Mouse (Mus musculus): Measurements from ENCODE around the gene Anks1b. TPM values are rescaled to one million over a fixed set of nuclear protein-coding genes. Genes with fewer than 3 reads are reported as not detected.

Gene Anks1b
- polyA plus RNA-seq, 1 experiment from 2014 or later: 23.6 TPM

GRCm38 (mm10) chr10:90441036-90441435 is 567.7 kb downstream of the Anks1b start:
- Histone ChIP-seq H3K27me3 (no peaks in the 10 kb centered on the region), H3K9me3 (no peaks in the 10 kb centered on the region), H3K4me2 (no peak overlapping the region), H3K4me1 (no peaks in the 10 kb centered on the region), H3K9ac (no peak overlapping the region), H3K27ac (no peak overlapping the region), H3K4me3 (replicated peaks) (no peak overlapping the region), H3K36me3 (replicated peaks) (no peaks in the 10 kb centered on the region)
- ATAC-seq (ENCODE audit: low FRiP score): no peak
- 85% methylated on average over 4 of the region's 4 CpGs for WGBS

- WGBS: 45% methylated on average over 1 of the region's 1 CpGs
- no peak overlapping the region for H3K27ac ChIP-seq
- H3K4me1 ChIP-seq: no peaks in the 10 kb centered on the region
- H3K9ac ChIP-seq: no peak overlapping the region
- H3K4me2 ChIP-seq: no peak overlapping the region
- no peaks in the 10 kb centered on the region for H3K9me3 ChIP-seq
- H3K27me3 ChIP-seq: no peaks in the 10 kb centered on the region
- no peak for ATAC-seq (ENCODE audit: low FRiP score)
- no peaks in the 10 kb centered on the region for H3K36me3 ChIP-seq (replicated peaks)
- H3K4me3 ChIP-seq (replicated peaks): no peak overlapping the region
Measured at GRCm38 (mm10) chr10:90441656-90442055, 568.3 kb downstream of the Anks1b start.

GRCm38 (mm10) chr10:90464906-90465305 is 591.6 kb downstream of the Anks1b start:
- H3K36me3 ChIP-seq (replicated peaks): no peaks in the 10 kb centered on the region
- H3K27ac ChIP-seq: no peak overlapping the region
- ATAC-seq (ENCODE audit: low FRiP score): no peak
- no peaks in the 10 kb centered on the region; the same call in 1 of the 2 replicates for H3K9me3 ChIP-seq
- no peak overlapping the region for H3K4me2 ChIP-seq
- no peak overlapping the region for H3K9ac ChIP-seq
- no peaks in the 10 kb centered on the region for H3K27me3 ChIP-seq
- no peaks in the 10 kb centered on the region for H3K4me1 ChIP-seq
- H3K4me3 ChIP-seq (replicated peaks): no peak overlapping the region
- 67% methylated on average over 2 of the region's 2 CpGs for WGBS

- ATAC-seq (ENCODE audit: low FRiP score): no peak
- H3K9ac ChIP-seq: no peak overlapping the region
- no peaks in the 10 kb centered on the region for H3K36me3 ChIP-seq (replicated peaks)
- no peaks in the 10 kb centered on the region for H3K4me1 ChIP-seq
- no peak overlapping the region for H3K4me2 ChIP-seq
- WGBS: 90% methylated on average over 6 of the region's 6 CpGs
- H3K9me3 ChIP-seq: no peaks in the 10 kb centered on the region; the same call in 1 of the 2 replicates
- H3K27me3 ChIP-seq: no peaks in the 10 kb centered on the region
- H3K4me3 ChIP-seq (replicated peaks): no peak overlapping the region
- no peak overlapping the region for H3K27ac ChIP-seq
Measured at GRCm38 (mm10) chr10:90465426-90465825, 592.1 kb downstream of the Anks1b start.

- no peaks in the 10 kb centered on the region for H3K36me3 ChIP-seq (replicated peaks)
- no peak for ATAC-seq (ENCODE audit: low FRiP score)
- H3K27me3 ChIP-seq: no peaks in the 10 kb centered on the region
- H3K9ac ChIP-seq: no peak overlapping the region
- H3K9me3 ChIP-seq: no peaks in the 10 kb centered on the region; the same call in 1 of the 2 replicates
- no peaks in the 10 kb centered on the region for H3K4me1 ChIP-seq
- H3K4me2 ChIP-seq: no peak overlapping the region
- 16% methylated on average over 1 of the region's 1 CpGs for WGBS
- H3K4me3 ChIP-seq (replicated peaks): no peak overlapping the region
- no peak overlapping the region for H3K27ac ChIP-seq
Measured at GRCm38 (mm10) chr10:90467546-90467945, 594.2 kb downstream of the Anks1b start.

GRCm38 (mm10) chr10:90493436-90493835 is 620.1 kb downstream of the Anks1b start:
- Histone ChIP-seq H3K4me1 (0 out of 2 replicates have a peak, but pooled peaks cover 4% of the 10 kb centered on the region), H3K4me2 (no peak overlapping the region), H3K36me3 (replicated peaks) (no peaks in the 10 kb centered on the region), H3K27me3 (no peaks in the 10 kb centered on the region), H3K9ac (no peak overlapping the region), H3K4me3 (replicated peaks) (no peak overlapping the region), H3K27ac (no peak overlapping the region), H3K9me3 (no peaks in the 10 kb centered on the region)
- WGBS: 86% methylated on average over 7 of the region's 7 CpGs
- no peak for ATAC-seq (ENCODE audit: low FRiP score)

GRCm38 (mm10) chr10:90493996-90494642 is 620.8 kb downstream of the Anks1b start:
- no peaks in the 10 kb centered on the region for H3K27me3 ChIP-seq
- ATAC-seq (ENCODE audit: low FRiP score): no peak
- 81% methylated on average over 3 of the region's 3 CpGs for WGBS
- H3K9me3 ChIP-seq: no peaks in the 10 kb centered on the region
- H3K27ac ChIP-seq: no peak overlapping the region
- H3K4me1 ChIP-seq: 0 out of 2 replicates have a peak, but pooled peaks cover 4% of the 10 kb centered on the region
- no peaks in the 10 kb centered on the region for H3K36me3 ChIP-seq (replicated peaks)
- H3K9ac ChIP-seq: no peak overlapping the region
- H3K4me2 ChIP-seq: no peak overlapping the region
- H3K4me3 ChIP-seq (replicated peaks): no peak overlapping the region

- no peaks in the 10 kb centered on the region for H3K36me3 ChIP-seq (replicated peaks)
- no peak for ATAC-seq (ENCODE audit: low FRiP score)
- no peak overlapping the region for H3K4me2 ChIP-seq
- 0 out of 2 replicates have a peak, but pooled peaks cover 4% of the 10 kb centered on the region for H3K4me1 ChIP-seq
- 75% methylated on average over 4 of the region's 4 CpGs for WGBS
- no peak overlapping the region for H3K27ac ChIP-seq
- H3K9ac ChIP-seq: no peak overlapping the region
- no peak overlapping the region for H3K4me3 ChIP-seq (replicated peaks)
- no peaks in the 10 kb centered on the region for H3K27me3 ChIP-seq
- H3K9me3 ChIP-seq: no peaks in the 10 kb centered on the region
Measured at GRCm38 (mm10) chr10:90494981-90495516, 621.7 kb downstream of the Anks1b start.

GRCm38 (mm10) chr10:90507561-90507960 is 634.3 kb downstream of the Anks1b start:
- Histone ChIP-seq H3K27ac (no peak overlapping the region), H3K36me3 (replicated peaks) (no peaks in the 10 kb centered on the region), H3K27me3 (no peaks in the 10 kb centered on the region), H3K4me3 (replicated peaks) (no peak overlapping the region), H3K9ac (no peak overlapping the region), H3K4me1 (no peaks in the 10 kb centered on the region), H3K9me3 (no peaks in the 10 kb centered on the region), H3K4me2 (no peak overlapping the region)
- no peak for ATAC-seq (ENCODE audit: low FRiP score)
- 70% methylated on average over 1 of the region's 1 CpGs for WGBS

- 87% methylated on average over 9 of the region's 9 CpGs for WGBS
- no peak overlapping the region for H3K4me3 ChIP-seq (replicated peaks)
- H3K4me1 ChIP-seq: no peaks in the 10 kb centered on the region
- ATAC-seq (ENCODE audit: low FRiP score): no peak
- H3K36me3 ChIP-seq (replicated peaks): no peaks in the 10 kb centered on the region
- no peaks in the 10 kb centered on the region for H3K9me3 ChIP-seq
- H3K27me3 ChIP-seq: no peaks in the 10 kb centered on the region
- H3K9ac ChIP-seq: no peak overlapping the region
- H3K4me2 ChIP-seq: no peak overlapping the region
- H3K27ac ChIP-seq: no peak overlapping the region
Measured at GRCm38 (mm10) chr10:90512801-90513200, 639.5 kb downstream of the Anks1b start.

GRCm38 (mm10) chr10:90531813-90532212 is 658.5 kb downstream of the Anks1b start:
- WGBS: 19% methylated on average over 1 of the region's 1 CpGs
- no peak overlapping the region for H3K27ac ChIP-seq
- H3K4me2 ChIP-seq: no peak overlapping the region
- no peak overlapping the region for H3K9ac ChIP-seq
- H3K4me3 ChIP-seq (replicated peaks): no peak overlapping the region
- no peaks in the 10 kb centered on the region for H3K27me3 ChIP-seq
- no peaks in the 10 kb centered on the region for H3K9me3 ChIP-seq
- no peaks in the 10 kb centered on the region for H3K36me3 ChIP-seq (replicated peaks)
- H3K4me1 ChIP-seq: peaks cover 10% of the 10 kb centered on the region
- ATAC-seq (ENCODE audit: low FRiP score): no peak

- Histone ChIP-seq H3K4me2 (no peak overlapping the region), H3K9me3 (no peaks in the 10 kb centered on the region), H3K4me3 (replicated peaks) (no peak overlapping the region), H3K9ac (no peak overlapping the region), H3K27ac (no peak overlapping the region), H3K27me3 (no peaks in the 10 kb centered on the region), H3K4me1 (peaks cover 10% of the 10 kb centered on the region), H3K36me3 (replicated peaks) (no peaks in the 10 kb centered on the region)
- WGBS: 97% methylated on average over 2 of the region's 2 CpGs
- ATAC-seq (ENCODE audit: low FRiP score): no peak
Measured at GRCm38 (mm10) chr10:90535370-90535769, 662.1 kb downstream of the Anks1b start.

- H3K36me3 ChIP-seq (replicated peaks): no peaks in the 10 kb centered on the region
Measured at GRCm38 (mm10) chr10:90546635-90547034, 673.3 kb downstream of the Anks1b start.

More at GRCm38 (mm10) chr10:90546635-90547034, 673.3 kb downstream of the Anks1b start:
- no peak for ATAC-seq (ENCODE audit: low FRiP score)
- Histone ChIP-seq H3K27ac (no peak overlapping the region), H3K4me2 (no peak overlapping the region), H3K27me3 (no peaks in the 10 kb centered on the region), H3K4me1 (no peaks in the 10 kb centered on the region), H3K9me3 (no peaks in the 10 kb centered on the region), H3K4me3 (replicated peaks) (no peak overlapping the region), H3K9ac (no peak overlapping the region)
- WGBS: 65% methylated on average over 3 of the region's 3 CpGs
